Mouse (Mus musculus) C2C12 (cell line): Measurements from ENCODE around the gene Pcmtd2. TPM values are rescaled to one million over a fixed set of nuclear protein-coding genes. Genes with fewer than 3 reads are reported as not detected.

Experiments
- H3K27me3 ChIP-seq: one replicate; pipeline ENCODE4 v1.6.1; 2011; ENCODE audit not compliant: control insufficient read depth, insufficient read depth, insufficient read length
- H3K36me3 ChIP-seq: one replicate; pipeline ENCODE4 v1.6.1; 2011; ENCODE audit not compliant: control insufficient read depth, insufficient read depth
- H3K4me3 ChIP-seq: one replicate; pipeline ENCODE4 v1.5.1; 2011; ENCODE audit warnings: mild to moderate bottlenecking, control low read depth; ENCODE audit not compliant: poor library complexity, insufficient read depth, severe bottlenecking
- H3K79me2 ChIP-seq: one replicate; pipeline ENCODE4 v1.6.1; 2011; ENCODE audit not compliant: control insufficient read depth, insufficient read depth
- H3K79me3 ChIP-seq: one replicate; pipeline ENCODE4 v1.6.1; 2011; ENCODE audit warnings: low read depth, control low read depth
- H3ac ChIP-seq: one replicate; pipeline ENCODE3; 2011; ENCODE audit warnings: low read depth; ENCODE audit not compliant: control insufficient read depth, insufficient read length
- CEBPB ChIP-seq: IDR thresholded peaks from one replicate; pipeline ENCODE4 v1.6.1; 2011; ENCODE audit warnings: low read depth, mild to moderate bottlenecking, control low read depth, moderate library complexity
- CTCF ChIP-seq: IDR thresholded peaks from one replicate; pipeline ENCODE4 v1.5.1; 2011; ENCODE audit not compliant: control insufficient read depth, insufficient read depth, insufficient read length
- FOSL1 ChIP-seq: IDR thresholded peaks from one replicate; pipeline ENCODE4 v1.8.0; 2011; ENCODE audit warnings: mild to moderate bottlenecking, low read length; ENCODE audit not compliant: poor library complexity, insufficient read depth, severe bottlenecking
- MAX ChIP-seq: IDR thresholded peaks from one replicate; pipeline ENCODE4 v1.6.1; 2011; ENCODE audit warnings: mild to moderate bottlenecking, control low read depth
- MYOD1 ChIP-seq: IDR thresholded peaks from one replicate; pipeline ENCODE4 v1.6.1; 2011; ENCODE audit warnings: low read depth; ENCODE audit not compliant: control insufficient read depth, insufficient read length
- MYOG ChIP-seq: IDR thresholded peaks from one replicate; pipeline ENCODE4 v1.6.1; 2011; ENCODE audit not compliant: control insufficient read depth, insufficient read length; ENCODE audit errors: extremely low read depth
- USF1 ChIP-seq: IDR thresholded peaks from one replicate; pipeline ENCODE4 v1.6.1; 2011; ENCODE audit warnings: low read depth, mild to moderate bottlenecking, control low read depth, moderate library complexity
- polyA plus RNA-seq: library from polyadenylated mRNA; unstranded; fragments of >200 nt; fragmentation: generic; extraction: Trizol; gene quantifications from one replicate; pipeline ENCODE4 v1.2.1, GENCODE M21; 2012; ENCODE audit warnings: missing spikeins

Gene Pcmtd2
- polyA plus RNA-seq, 1 experiment: 4.4 TPM

GRCm38 (mm10) chr2:181829032-181829650 lies 8.5 kb upstream of the Pcmtd2 start:
- Histone ChIP-seq H3K27me3 (no peaks in the 10 kb centered on the region), H3K79me2 (no peaks in the 10 kb centered on the region)

GRCm38 (mm10) chr2:181832745-181833144 lies 4.9 kb upstream of the Pcmtd2 start:
- Histone ChIP-seq H3ac (no peak overlapping the region), H3K4me3 (no peak overlapping the region), H3K79me2 (no peaks in the 10 kb centered on the region), H3K36me3 (no peaks in the 10 kb centered on the region), H3K27me3 (no peaks in the 10 kb centered on the region), H3K79me3 (no peaks in the 10 kb centered on the region)
- peak; percentile 51 for TF ChIP-seq FOSL1
- no peak for TF ChIP-seq CEBPB
- TF ChIP-seq MAX: no peak
- no peak for TF ChIP-seq MYOD1

More at GRCm38 (mm10) chr2:181829032-181829650, 8.5 kb upstream of the Pcmtd2 start:
- no peak overlapping the region for H3ac ChIP-seq
- no peak overlapping the region for H3K4me3 ChIP-seq
- no peaks in the 10 kb centered on the region for H3K79me3 ChIP-seq
- H3K36me3 ChIP-seq: no peaks in the 10 kb centered on the region
- TF ChIP-seq CEBPB (no peak), MAX (no peak), FOSL1 (no peak), MYOG (no peak), MYOD1 (no peak), USF1 (no peak), CTCF (no peak)

- no peak overlapping the region for H3ac ChIP-seq
- H3K79me2 ChIP-seq: peaks cover 12% of the 10 kb centered on the region
Observed at GRCm38 (mm10) chr2:181838293-181838680, 633 bp downstream of the Pcmtd2 start.

GRCm38 (mm10) chr2:181845709-181846394 lies 8.2 kb downstream of the Pcmtd2 start:
- TF ChIP-seq MAX (no peak), MYOD1 (no peak), MYOG (no peak), CTCF (no peak), FOSL1 (no peak), CEBPB (no peak), USF1 (no peak)

More at GRCm38 (mm10) chr2:181838293-181838680, 633 bp downstream of the Pcmtd2 start:
- Histone ChIP-seq H3K4me3 (peak overlapping the region; percentile 66), H3K27me3 (no peaks in the 10 kb centered on the region), H3K36me3 (no peaks in the 10 kb centered on the region), H3K79me3 (peaks cover 4% of the 10 kb centered on the region)
- TF ChIP-seq USF1: no peak
- no peak for TF ChIP-seq MYOD1
- no peak for TF ChIP-seq MYOG

GRCm38 (mm10) chr2:181863791-181864535 lies 26.3 kb downstream of the Pcmtd2 start, which contains the start of gene Polr3k:
Gene Polr3k, plus strand, starts transcription at chr2:181864337.
- H3K27me3 ChIP-seq: no peaks in the 10 kb centered on the region
- TF ChIP-seq MAX (peak; percentile 68), USF1 (no peak)
- H3ac ChIP-seq: peak within 1 kb of the TSS; percentile 93
- H3K4me3 ChIP-seq: peak within 1 kb of the TSS; percentile 92
- H3K79me3 ChIP-seq: peaks cover 16% of the 10 kb centered on the region
- H3K36me3 ChIP-seq: peaks cover 24% of the 10 kb centered on the region
- H3K79me2 ChIP-seq: peaks cover 28% of the 10 kb centered on the region

More at GRCm38 (mm10) chr2:181845709-181846394, 8.2 kb downstream of the Pcmtd2 start:
- H3K79me2 ChIP-seq: no peaks in the 10 kb centered on the region
- no peak overlapping the region for H3K4me3 ChIP-seq
- peaks cover 12% of the 10 kb centered on the region for H3K36me3 ChIP-seq
- H3K27me3 ChIP-seq: no peaks in the 10 kb centered on the region
- no peak overlapping the region for H3ac ChIP-seq
- H3K79me3 ChIP-seq: no peaks in the 10 kb centered on the region

- H3ac ChIP-seq: peak overlapping the region; percentile 93
- peaks cover 16% of the 10 kb centered on the region for H3K79me3 ChIP-seq
- H3K79me2 ChIP-seq: peaks cover 28% of the 10 kb centered on the region
- no peaks in the 10 kb centered on the region for H3K27me3 ChIP-seq
- H3K36me3 ChIP-seq: peaks cover 30% of the 10 kb centered on the region
- TF ChIP-seq CEBPB (no peak), FOSL1 (no peak), MYOG (no peak), USF1 (no peak), MYOD1 (no peak), CTCF (no peak), MAX (no peak)
- H3K4me3 ChIP-seq: peak overlapping the region; percentile 92
Observed at GRCm38 (mm10) chr2:181864536-181864860, 26.8 kb downstream of the Pcmtd2 start.
